Mouse (Mus musculus) E14TG2a.4 (cell line): ENCODE results near the gene Tenm4.

Experiments used
- H3K27me3 ChIP-seq: 2 replicates; pipeline ENCODE4 v1.6.1; 2014; ENCODE audit warnings: low read length, control low read depth; ENCODE audit not compliant: insufficient read depth
- H3K36me3 ChIP-seq: 2 replicates; pipeline ENCODE4 v1.6.1; 2014; ENCODE audit warnings: low read length, control low read depth; ENCODE audit not compliant: insufficient read depth
- H3K4me1 ChIP-seq: replicated peaks from 2 replicates; pipeline ENCODE4 v1.6.1; 2014; ENCODE audit warnings: low read depth, low read length, control low read depth
- H3K4me3 ChIP-seq: replicated peaks from 2 replicates; pipeline ENCODE4 v1.5.1; 2014; ENCODE audit warnings: mild to moderate bottlenecking, low read length
- H3K9me3 ChIP-seq: 2 replicates; pipeline ENCODE4 v1.6.1; 2014; ENCODE audit warnings: low read length, control low read depth
- CTCF ChIP-seq: conservative IDR thresholded peaks from 2 replicates; pipeline ENCODE4 v1.5.1; 2014; ENCODE audit warnings: low read length
- NANOG ChIP-seq: IDR thresholded peaks from 2 replicates; pipeline ENCODE4 v1.6.1; 2014; ENCODE audit warnings: borderline replicate concordance, low read length, mixed read lengths
- POU5F1 ChIP-seq: IDR thresholded peaks from 2 replicates; pipeline ENCODE4 v1.6.1; 2014; ENCODE audit warnings: low read length, borderline replicate concordance

Gene Tenm4

GRCm38 (mm10) chr7:96375507-96375906 lies 204.5 kb downstream of the Tenm4 start:
- no peaks in the 10 kb centered on the region for H3K4me1 ChIP-seq
- TF ChIP-seq CTCF (no peak), NANOG (no peak), POU5F1 (no peak)
- H3K36me3 ChIP-seq = peaks cover 3% of the 10 kb centered on the region; the same call in 1 of the 2 replicates
- no peaks in the 10 kb centered on the region for H3K9me3 ChIP-seq
- H3K4me3 ChIP-seq = no peak overlapping the region
- H3K27me3 ChIP-seq = no peaks in the 10 kb centered on the region

GRCm38 (mm10) chr7:96383686-96384528 lies 212.9 kb downstream of the Tenm4 start:
- Histone ChIP-seq H3K36me3 (no peaks in the 10 kb centered on the region), H3K4me3 (no peak overlapping the region), H3K4me1 (peaks cover 16% of the 10 kb centered on the region), H3K27me3 (no peaks in the 10 kb centered on the region), H3K9me3 (no peaks in the 10 kb centered on the region)
- TF ChIP-seq NANOG (no peak), POU5F1 (no peak), CTCF (no peak)

- TF ChIP-seq CTCF (no peak), POU5F1 (no peak)
Observed at GRCm38 (mm10) chr7:96384726-96385500, 213.9 kb downstream of the Tenm4 start.

GRCm38 (mm10) chr7:96385850-96386249 lies 214.8 kb downstream of the Tenm4 start:
- no peak overlapping the region for H3K4me3 ChIP-seq
- no peaks in the 10 kb centered on the region for H3K36me3 ChIP-seq
- TF ChIP-seq CTCF = no peak
- TF ChIP-seq POU5F1 = no peak
- TF ChIP-seq NANOG = no peak

More at GRCm38 (mm10) chr7:96384726-96385500, 213.9 kb downstream of the Tenm4 start:
- Histone ChIP-seq H3K4me1 (peaks cover 16% of the 10 kb centered on the region), H3K4me3 (no peak overlapping the region), H3K27me3 (no peaks in the 10 kb centered on the region), H3K36me3 (no peaks in the 10 kb centered on the region), H3K9me3 (no peaks in the 10 kb centered on the region)

GRCm38 (mm10) chr7:96390034-96390670 lies 219.1 kb downstream of the Tenm4 start:
- Histone ChIP-seq H3K36me3 (no peaks in the 10 kb centered on the region), H3K9me3 (no peaks in the 10 kb centered on the region), H3K4me3 (no peak overlapping the region), H3K4me1 (peaks cover 1% of the 10 kb centered on the region), H3K27me3 (no peaks in the 10 kb centered on the region)
- TF ChIP-seq CTCF (no peak), NANOG (no peak), POU5F1 (no peak)

More at GRCm38 (mm10) chr7:96385850-96386249, 214.8 kb downstream of the Tenm4 start:
- Histone ChIP-seq H3K9me3 (no peaks in the 10 kb centered on the region), H3K27me3 (no peaks in the 10 kb centered on the region), H3K4me1 (peaks cover 16% of the 10 kb centered on the region)

GRCm38 (mm10) chr7:96390894-96391293 lies 219.8 kb downstream of the Tenm4 start:
- Histone ChIP-seq H3K9me3 (no peaks in the 10 kb centered on the region), H3K4me3 (no peak overlapping the region), H3K4me1 (no peaks in the 10 kb centered on the region; the same call in 1 of the 2 replicates), H3K27me3 (no peaks in the 10 kb centered on the region), H3K36me3 (no peaks in the 10 kb centered on the region)
- no peak for TF ChIP-seq NANOG
- no peak for TF ChIP-seq POU5F1
- no peak for TF ChIP-seq CTCF

- Histone ChIP-seq H3K9me3 (no peaks in the 10 kb centered on the region), H3K36me3 (no peaks in the 10 kb centered on the region), H3K27me3 (no peaks in the 10 kb centered on the region), H3K4me1 (no peaks in the 10 kb centered on the region; the same call in 1 of the 2 replicates), H3K4me3 (no peak overlapping the region)
- no peak for TF ChIP-seq POU5F1
- no peak for TF ChIP-seq CTCF
Observed at GRCm38 (mm10) chr7:96391797-96392472, 220.9 kb downstream of the Tenm4 start.
